Mouse (Mus musculus) heart, adult 2 months (tissue): ENCODE results near the gene Grin2d. TPM values are rescaled to one million over a fixed set of nuclear protein-coding genes. Genes with fewer than 3 reads are reported as not detected.

Experiments
- DNase-seq, 2 experiments: peaks; one replicate each; pipeline ENCODE4 v3.0.0; 2021
- H3K27ac ChIP-seq: fragments of 200-600 bp; 2 replicates; pipeline ENCODE4 v1.8.1; 2022
- H3K27me3 ChIP-seq: fragments of 200-500 bp; 2 replicates; pipeline ENCODE4 v1.6.1; 2012; ENCODE audit warnings: mild to moderate bottlenecking, low read length, inconsistent platforms, mixed read lengths; ENCODE audit not compliant: control insufficient read depth, insufficient read depth
- H3K36me3 ChIP-seq: fragments of 200-500 bp; 2 replicates; pipeline ENCODE4 v1.6.1; 2012; ENCODE audit warnings: low read length, inconsistent platforms; ENCODE audit not compliant: control insufficient read depth, insufficient read depth
- H3K4me1 ChIP-seq: fragments of 200-500 bp; 2 replicates; pipeline ENCODE4 v1.6.1; 2011; ENCODE audit warnings: low read length; ENCODE audit not compliant: control insufficient read depth, insufficient read depth
- H3K4me3 ChIP-seq: fragments of 200-600 bp; 2 replicates; pipeline ENCODE4 v1.8.1; 2022
- H3K79me2 ChIP-seq: fragments of 200-500 bp; replicated peaks from 2 replicates; pipeline ENCODE4 v1.6.1; 2012; ENCODE audit warnings: mild to moderate bottlenecking, inconsistent platforms, low read length, moderate library complexity, mixed read lengths; ENCODE audit not compliant: control insufficient read depth, insufficient read depth
- H3K9ac ChIP-seq: fragments of 200-500 bp; 2 replicates; pipeline ENCODE4 v1.6.1; 2012; ENCODE audit warnings: low read depth, mild to moderate bottlenecking, control low read depth, inconsistent platforms, low read length, mixed read lengths
- CTCF ChIP-seq: fragments of 200-600 bp; IDR thresholded peaks from 2 replicates; pipeline ENCODE4 v1.8.1; 2022; ENCODE audit warnings: antibody characterized with exemption, mild to moderate bottlenecking, moderate library complexity
- EP300 ChIP-seq: fragments of 200-500 bp; IDR thresholded peaks from 2 replicates; pipeline ENCODE4 v1.6.1; 2011; ENCODE audit warnings: low read depth, low read length, control low read depth; ENCODE audit not compliant: insufficient read depth
- POLR2A ChIP-seq: fragments of 200-500 bp; IDR thresholded peaks from 2 replicates; pipeline ENCODE4 v1.6.1; 2011; ENCODE audit warnings: mild to moderate bottlenecking, low read depth, low read length, control low read depth; ENCODE audit not compliant: insufficient read depth
- WGBS: fragments of 180-500 bp; shearing (Covaris S2); methylation state at CpG from one replicate; pipeline ENCODE4 v1.1.7; 2018; 5-methylcytosine and 5-hydroxymethylcytosine counted together
- intact Hi-C: fragments of 180-260 bp; cut with DNase I; formaldehyde crosslinking; loops from one replicate; pipeline ENCODE4 v1.15.1; 2025
- polyA plus RNA-seq: library from polyadenylated mRNA; depleted of rRNA; stranded (reverse); fragments of >200 nt; gene quantifications from 2 replicates; pipeline ENCODE4 v1.2.3, GENCODE M21; 2012
- total RNA-seq, 2 experiments: library from RNA; stranded (reverse); gene quantifications; 2 replicates each; pipeline ENCODE4 v1.2.3; 2021

The Grin2d gene
- total and polyA plus RNA-seq, 3 experiments: 0.31 to 0.92 (median 0.43) TPM

DNA sequence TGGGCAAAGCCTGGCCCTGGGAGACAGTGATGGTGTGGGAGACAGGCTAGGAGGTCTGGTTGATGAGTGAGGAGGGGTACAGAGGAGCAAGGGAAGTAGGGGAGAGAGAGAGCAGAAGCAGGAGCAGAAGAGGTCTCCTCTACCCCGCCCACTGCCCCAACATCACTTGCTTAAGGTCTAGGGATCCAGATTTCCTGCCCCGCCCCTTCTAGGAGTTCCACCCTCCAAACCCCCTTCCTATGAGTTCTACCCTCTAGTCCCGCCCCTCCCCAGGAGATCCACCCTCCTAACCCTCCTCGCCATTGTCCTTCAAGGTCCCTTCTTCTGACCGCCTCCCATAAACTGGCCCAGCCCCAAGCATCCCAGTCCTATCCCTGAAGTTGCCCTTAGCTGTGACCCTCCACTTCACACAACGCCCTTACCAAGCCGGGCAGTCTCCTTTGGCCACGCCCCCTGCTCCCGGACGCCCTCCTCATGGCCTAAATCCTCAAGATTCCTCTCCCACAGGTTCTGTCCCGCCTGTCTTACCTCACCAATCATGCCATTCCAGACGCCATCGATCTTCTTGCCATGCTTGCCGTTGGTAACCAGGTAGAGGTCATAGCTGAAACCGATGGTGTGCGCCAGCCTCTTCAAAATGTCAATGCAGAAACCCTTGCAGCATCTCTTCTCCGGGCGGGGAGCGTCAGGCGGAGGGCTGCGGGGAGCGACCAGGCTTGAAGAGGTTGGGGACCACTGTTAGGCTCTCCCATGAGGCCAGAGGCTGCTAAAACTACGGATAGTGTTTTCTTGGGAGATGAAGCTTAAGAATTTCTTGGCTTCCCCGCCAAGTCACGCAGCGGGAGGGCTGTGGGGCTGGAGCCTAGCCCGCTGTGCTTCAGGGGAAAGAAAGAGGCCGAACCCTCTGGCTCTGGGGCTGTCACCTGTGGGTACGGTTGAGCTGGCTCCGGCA, 21.0 kb downstream of the Grin2d start:
- 3% methylated on average over 30 of the region's 30 CpGs for WGBS
- intact Hi-C loops: no loop called here
- H3K79me2 ChIP-seq: no peaks in the 10 kb centered on the region
- TF ChIP-seq EP300 (no peak), CTCF (no peak)
- no peaks in the 10 kb centered on the region for H3K36me3 ChIP-seq
- H3K4me3 ChIP-seq: peak overlapping the region; percentile 30; the same call in 1 of the 2 replicates
- 0 out of 2 replicates have a peak, but pooled peaks cover 2% of the 10 kb centered on the region for H3K27me3 ChIP-seq
- H3K4me1 ChIP-seq: no peaks in the 10 kb centered on the region
- H3K27ac ChIP-seq: no peak overlapping the region
- peak in 1 of 2 experiments; percentile 26 for DNase-seq
- no peak overlapping the region for H3K9ac ChIP-seq

DNA sequence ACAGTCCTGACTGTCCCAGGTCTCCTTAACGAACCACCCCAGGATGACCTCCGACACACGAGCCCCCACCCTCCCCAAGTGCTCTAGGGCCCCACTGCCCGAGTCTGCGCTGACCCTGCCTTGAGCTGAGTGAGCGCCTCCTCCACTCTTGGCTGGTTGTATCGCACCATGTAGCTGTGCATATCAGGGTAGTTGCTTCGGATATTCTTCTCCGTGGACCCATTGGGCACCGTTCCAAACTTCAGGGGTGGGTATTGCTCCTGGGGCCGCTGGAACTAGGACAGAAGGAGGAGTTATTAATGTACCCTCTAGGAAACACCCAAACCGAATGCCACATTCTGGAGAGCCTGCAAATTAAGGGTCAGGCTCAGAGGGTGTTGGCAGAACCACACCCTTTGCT, 25.1 kb downstream of the Grin2d start:
- Histone ChIP-seq H3K9ac (no peak overlapping the region), H3K79me2 (no peaks in the 10 kb centered on the region), H3K4me3 (no peak overlapping the region), H3K27me3 (no peaks in the 10 kb centered on the region), H3K4me1 (no peaks in the 10 kb centered on the region), H3K36me3 (no peaks in the 10 kb centered on the region), H3K27ac (no peak overlapping the region)
- intact Hi-C loops: no loop called here
- WGBS: 81% methylated on average over 12 of the region's 12 CpGs
- TF ChIP-seq CTCF: no peak
- TF ChIP-seq EP300: no peak
- TF ChIP-seq POLR2A: no peak
- DNase-seq: no peak

DNA sequence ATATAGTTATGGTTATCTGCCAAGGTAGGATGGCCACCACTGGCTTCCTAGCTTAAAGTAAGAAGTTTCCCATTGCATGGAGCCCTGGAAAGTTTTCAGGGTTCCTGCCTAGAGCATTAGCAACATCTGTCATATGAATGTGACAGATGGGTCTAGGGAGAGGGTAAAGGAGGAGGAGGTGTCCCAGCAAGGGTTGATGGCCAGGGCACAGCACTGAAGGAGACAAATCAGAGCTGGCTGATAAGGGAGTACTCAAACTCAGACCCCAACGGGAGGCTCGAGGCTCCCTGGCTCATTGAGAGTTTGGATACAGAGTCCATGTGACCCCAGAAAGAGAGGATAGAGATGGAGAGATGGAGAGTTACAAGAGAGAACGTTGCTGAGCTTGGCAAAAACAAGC, 27.5 kb downstream of the Grin2d start:
- Histone ChIP-seq H3K79me2 (no peaks in the 10 kb centered on the region), H3K4me1 (no peaks in the 10 kb centered on the region), H3K4me3 (no peak overlapping the region), H3K27me3 (no peaks in the 10 kb centered on the region), H3K9ac (no peak overlapping the region), H3K36me3 (no peaks in the 10 kb centered on the region), H3K27ac (no peak overlapping the region)
- TF ChIP-seq EP300 (no peak), CTCF (no peak), POLR2A (no peak)
- DNase-seq: no peak
- 60% methylated on average over 3 of the region's 3 CpGs for WGBS
- intact Hi-C loops: no loop called here

- 38% methylated on average over 6 of the region's 6 CpGs for WGBS
- Histone ChIP-seq H3K4me1 (no peaks in the 10 kb centered on the region), H3K9ac (no peak overlapping the region), H3K36me3 (no peaks in the 10 kb centered on the region), H3K79me2 (no peaks in the 10 kb centered on the region), H3K4me3 (no peak overlapping the region), H3K27ac (no peak overlapping the region), H3K27me3 (no peaks in the 10 kb centered on the region)
- TF ChIP-seq EP300: no peak
- DNase-seq: no peak
- intact Hi-C loops: no loop called here
Measured at GRCm38 (mm10) chr7:45848447-45849027, 29.6 kb downstream of the Grin2d start.

- H3K27me3 ChIP-seq: no peaks in the 10 kb centered on the region
Measured at GRCm38 (mm10) chr7:45842950-45843744, 35.0 kb downstream of the Grin2d start.

GRCm38 (mm10) chr7:45833924-45834323, 44.3 kb downstream of the Grin2d start:
- Histone ChIP-seq H3K79me2 (no peaks in the 10 kb centered on the region; the same call in 1 of the 2 replicates), H3K27ac (no peak overlapping the region), H3K4me1 (peaks cover 4% of the 10 kb centered on the region; the same call in 1 of the 2 replicates), H3K36me3 (no peaks in the 10 kb centered on the region), H3K9ac (no peak overlapping the region), H3K4me3 (no peak overlapping the region), H3K27me3 (peaks cover 23% of the 10 kb centered on the region)
- intact Hi-C loops: loop anchor here (10.0 kb wide), 1 partner anchor 201 kb away; the partner anchor contains the start of genes Abcc6 and Nomo1
- 16% methylated on average over 10 of the region's 31 CpGs for WGBS
- no peak for DNase-seq
- no peak for TF ChIP-seq CTCF
- no peak for TF ChIP-seq EP300
- TF ChIP-seq POLR2A: no peak

More at GRCm38 (mm10) chr7:45842950-45843744, 35.0 kb downstream of the Grin2d start:
- intact Hi-C loops: no loop called here
- no peak for DNase-seq
- Histone ChIP-seq H3K4me1 (no peaks in the 10 kb centered on the region), H3K4me3 (no peak overlapping the region), H3K9ac (no peak overlapping the region), H3K79me2 (no peaks in the 10 kb centered on the region), H3K27ac (no peak overlapping the region), H3K36me3 (no peaks in the 10 kb centered on the region)
- no peak for TF ChIP-seq POLR2A
- no peak for TF ChIP-seq CTCF
- no peak for TF ChIP-seq EP300
- WGBS: 78% methylated on average over 10 of the region's 10 CpGs
